Mouse (Mus musculus): Measurements from ENCODE around the gene Shc2.
A peak's percentile ranks its signal among the peaks of the same experiment; 100 is the strongest.

Shc2 gene

GRCm38 (mm10) chr10:79584426-79584825 is 53.3 kb downstream of the Shc2 start:
- DNase-seq (ENCODE audit: inconsistent age in 2 of 2, low spot score in 1 of 2), result no peak

DNA sequence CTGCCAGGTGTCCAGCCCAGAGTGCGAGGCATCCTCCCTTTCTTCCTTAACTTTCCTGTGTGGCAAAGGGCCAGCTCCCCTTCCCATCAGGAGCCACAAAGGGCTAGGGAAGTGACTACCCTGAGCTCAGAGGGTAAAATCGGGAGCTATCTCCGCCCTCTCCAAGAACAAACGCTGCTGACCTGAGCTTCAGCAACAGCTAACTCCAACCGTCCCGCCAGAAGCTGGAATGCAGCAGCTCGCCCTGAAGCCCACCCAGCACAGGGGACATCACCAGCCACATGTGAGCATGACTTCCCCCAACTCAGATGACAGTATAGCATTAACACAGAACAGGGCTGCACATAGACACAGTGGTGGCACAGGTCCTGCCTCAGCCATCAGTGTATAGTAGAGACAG is 53.7 kb downstream of the Shc2 start:
- DNase-seq (ENCODE audit: inconsistent age in 2 of 2, low spot score in 1 of 2), result no peak

DNA sequence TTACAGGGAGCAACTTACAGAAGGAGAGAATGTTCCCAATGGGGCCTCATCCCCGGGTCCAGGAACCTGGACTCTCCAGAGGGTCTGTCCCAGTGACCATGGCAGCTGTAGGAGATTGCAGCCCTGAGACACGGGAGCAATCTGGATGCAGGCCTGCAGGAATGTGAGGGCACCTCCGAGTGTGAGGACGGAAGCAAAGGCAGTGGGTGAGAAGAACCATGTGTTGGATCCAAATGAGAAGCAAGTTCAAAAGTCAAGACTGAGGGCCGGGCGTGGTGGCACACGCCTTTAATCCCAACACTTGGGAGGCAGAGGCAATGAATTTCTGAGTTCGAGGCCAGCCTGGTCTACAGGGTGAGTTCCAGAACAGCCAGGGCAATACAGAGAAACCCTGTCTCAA is 56.2 kb downstream of the Shc2 start:
- no peak for DNase-seq (ENCODE audit: inconsistent age in 2 of 2, low spot score in 1 of 2)

DNA sequence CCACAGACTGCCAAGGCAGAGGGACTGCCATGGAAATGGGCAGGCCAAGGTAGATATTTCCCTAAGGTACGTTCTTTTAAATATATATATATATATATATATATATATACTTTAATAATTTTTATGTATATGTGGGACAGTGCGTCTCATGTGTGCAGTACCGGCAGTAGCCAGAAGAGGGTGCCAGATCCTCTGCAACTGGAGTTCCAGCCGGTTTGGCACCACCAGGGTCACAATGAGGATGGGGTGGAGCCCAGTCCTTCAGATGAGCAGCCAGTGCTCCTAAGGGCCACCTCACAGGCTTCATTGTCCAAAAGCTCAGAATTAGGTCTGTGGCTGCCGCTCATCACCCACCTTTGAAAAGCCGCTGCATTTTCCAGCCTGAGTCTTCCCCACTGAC is 56.9 kb downstream of the Shc2 start:
- peak in 1 of 2 experiments; percentile 45 for DNase-seq (ENCODE audit: inconsistent age in 2 of 2, low spot score in 1 of 2)

GRCm38 (mm10) chr10:79580356-79580755 is 57.4 kb downstream of the Shc2 start:
- DNase-seq (ENCODE audit: inconsistent age in 2 of 2, low spot score in 1 of 2), result no peak

GRCm38 (mm10) chr10:79579781-79580180 is 57.9 kb downstream of the Shc2 start:
- DNase-seq (ENCODE audit: inconsistent age in 2 of 2, low spot score in 1 of 2), result no peak

DNA sequence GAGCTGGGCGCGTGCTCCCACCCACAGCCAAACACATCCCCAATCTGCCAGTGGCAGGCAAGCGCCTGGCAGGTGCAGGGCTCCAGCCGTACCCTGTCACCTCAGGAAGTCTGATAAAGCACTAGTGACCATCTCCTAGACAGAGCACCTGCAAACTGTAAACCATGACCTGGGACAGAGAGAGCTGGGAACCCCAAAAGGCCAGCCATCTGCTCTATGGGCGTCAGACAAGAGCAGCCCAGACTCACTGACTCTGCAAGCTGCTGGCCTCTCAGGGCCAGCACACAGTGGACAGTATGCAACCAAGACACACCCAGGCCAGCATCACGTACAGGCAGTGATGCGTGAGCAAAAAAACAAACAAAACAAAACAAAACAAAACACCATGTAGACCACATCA is 58.8 kb downstream of the Shc2 start:
- no peak for DNase-seq (ENCODE audit: inconsistent age in 2 of 2, low spot score in 1 of 2)

GRCm38 (mm10) chr10:79578276-79578675 is 59.4 kb downstream of the Shc2 start:
- no peak for DNase-seq (ENCODE audit: inconsistent age in 2 of 2, low spot score in 1 of 2)

DNA sequence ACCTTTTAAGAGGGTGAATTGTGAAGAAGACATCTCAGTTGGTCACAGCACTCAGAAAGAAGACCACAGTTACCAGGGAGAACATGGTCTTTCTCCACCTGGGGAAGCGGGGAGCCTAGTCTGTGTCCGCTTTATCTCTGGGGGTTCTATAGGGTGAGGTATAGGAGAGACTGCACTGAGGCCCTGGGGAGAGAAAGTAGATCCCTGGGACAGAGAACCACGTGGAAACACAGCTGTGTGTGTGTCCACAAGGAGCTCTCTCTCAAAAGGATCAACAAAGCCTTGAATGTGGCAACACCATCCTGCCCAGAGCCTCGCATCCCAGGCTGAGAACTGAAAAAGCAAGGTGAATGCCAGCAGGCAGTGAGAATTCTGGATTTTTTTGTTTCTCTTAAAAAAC is 60.3 kb downstream of the Shc2 start:
- no peak for DNase-seq (ENCODE audit: inconsistent age in 2 of 2, low spot score in 1 of 2)

DNA sequence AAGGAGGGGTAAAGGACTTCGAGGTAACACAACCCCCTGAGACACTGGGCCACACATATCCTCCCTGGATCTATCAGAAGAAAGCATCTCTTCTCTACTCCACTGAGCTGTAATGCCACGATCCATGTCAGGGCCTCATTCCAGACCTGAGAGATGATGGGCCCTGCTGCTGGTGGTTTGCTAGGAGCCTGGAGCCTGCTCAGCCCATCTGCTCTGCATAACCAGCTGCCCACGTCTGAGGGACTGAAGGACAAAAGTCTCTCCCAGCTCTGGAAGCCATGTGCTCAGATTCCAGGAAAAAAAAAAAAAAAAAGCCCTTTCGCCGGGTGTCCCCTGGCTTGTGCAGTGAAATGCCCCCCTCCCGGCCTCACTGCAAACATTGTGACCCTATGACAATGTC is 62.0 kb downstream of the Shc2 start:
- DNase-seq (ENCODE audit: inconsistent age in 2 of 2, low spot score in 1 of 2), result no peak

GRCm38 (mm10) chr10:79574796-79575195 is 62.9 kb downstream of the Shc2 start:
- DNase-seq (ENCODE audit: inconsistent age in 2 of 2, low spot score in 1 of 2), result no peak

GRCm38 (mm10) chr10:79574350-79574749 is 63.4 kb downstream of the Shc2 start:
- peak in 1 of 2 experiments; percentile 52 for DNase-seq (ENCODE audit: inconsistent age in 2 of 2, low spot score in 1 of 2)

GRCm38 (mm10) chr10:79573611-79574010 is 64.1 kb downstream of the Shc2 start:
- DNase-seq (ENCODE audit: inconsistent age in 2 of 2, low spot score in 1 of 2), result no peak

DNA sequence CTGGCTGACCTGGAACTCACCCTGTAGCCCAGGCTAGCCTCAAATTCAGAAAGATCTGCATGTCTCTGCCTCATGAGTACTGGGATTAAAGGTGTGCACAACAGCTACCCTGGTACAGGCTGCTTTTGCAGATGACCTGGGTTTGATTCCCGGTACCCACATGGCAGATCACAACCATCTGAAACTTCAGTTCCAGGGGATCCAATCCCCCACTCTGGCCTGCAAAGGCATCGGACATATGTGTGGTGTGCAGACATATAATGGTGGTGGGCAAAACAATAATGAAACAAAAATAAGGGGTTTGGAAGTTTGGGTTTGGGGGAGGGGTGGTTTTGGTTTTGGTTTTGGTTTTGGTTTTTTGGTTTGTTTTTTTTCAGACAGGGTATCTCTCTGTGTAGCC is 66.4 kb downstream of the Shc2 start:
- DNase-seq (ENCODE audit: inconsistent age in 2 of 2, low spot score in 1 of 2), result no peak

GRCm38 (mm10) chr10:79569921-79570320 is 67.8 kb downstream of the Shc2 start:
- no peak for DNase-seq (ENCODE audit: inconsistent age in 2 of 2, low spot score in 1 of 2)
